Mouse (Mus musculus) inflammation-experienced regulatory T-cells, adult 6 months (primary cell): ENCODE results near the gene Hook2. TPM values are rescaled to one million over a fixed set of nuclear protein-coding genes. Genes with fewer than 3 reads are reported as not detected.

Experiments
- ATAC-seq: one replicate; pipeline ENCODE4 v1.8.0; 2017
- polyA plus RNA-seq, 3 experiments: library from polyadenylated mRNA; unstranded; fragments of 100-300 nt; shearing (Covaris generic); gene quantifications; one replicate each; pipeline ENCODE4 v1.2.1; 2017

Gene Hook2
- polyA plus RNA-seq, 3 experiments from 2014 or later = 2.2 to 4.9 (median 4.6) TPM

DNA sequence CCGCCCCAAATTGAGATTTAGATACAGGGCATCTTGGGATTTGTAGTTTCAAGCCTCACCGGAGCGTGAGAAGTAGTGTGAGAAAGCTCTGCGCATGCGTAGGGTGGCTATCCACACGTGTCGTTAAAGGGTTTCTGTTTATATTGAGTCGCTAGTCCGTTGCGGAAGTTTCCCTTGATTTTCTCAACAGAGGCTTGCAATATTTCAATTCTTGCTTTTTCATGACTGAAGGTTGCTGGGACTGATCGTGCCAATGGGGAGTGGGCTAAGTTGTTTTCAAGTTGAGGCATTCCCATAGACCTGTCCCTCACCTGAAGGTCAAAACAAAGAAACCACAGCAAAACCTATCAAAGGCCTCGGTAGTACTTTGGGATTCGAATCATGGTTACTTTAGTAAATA is 44.4 kb downstream of the Hook2 start:
- ATAC-seq = peak; percentile 35

- ATAC-seq = no peak
These were observed 44.8 kb downstream of the Hook2 start for GRCm38 (mm10) chr8:85035165-85035727.

DNA sequence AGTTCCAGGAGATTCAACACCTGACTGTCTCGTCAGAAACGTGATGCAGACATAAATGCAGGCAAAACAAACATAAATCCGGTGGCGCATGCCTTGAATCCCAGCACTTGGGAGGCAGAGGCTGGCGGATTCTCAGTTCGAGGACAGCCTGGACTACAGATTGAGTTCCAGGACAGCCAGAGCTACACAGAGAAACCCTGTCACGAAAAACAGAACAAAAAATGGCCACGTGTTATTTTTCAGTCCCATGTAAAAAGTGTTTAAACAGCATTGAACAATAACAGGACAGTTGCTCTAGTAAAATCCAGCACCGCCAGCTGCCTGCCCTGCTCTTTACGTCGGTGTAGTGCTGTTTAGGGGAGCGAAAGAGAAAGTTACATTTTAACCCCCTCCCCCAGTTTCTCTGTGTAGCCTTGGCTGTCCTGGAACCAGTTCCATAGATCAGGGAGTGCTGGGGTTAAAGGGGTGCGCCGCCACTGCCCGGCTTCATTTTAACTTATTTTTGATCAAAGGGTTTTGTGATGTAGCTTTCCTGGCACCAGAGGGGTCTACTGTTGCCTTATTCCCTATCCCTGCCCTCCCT is 45.4 kb downstream of the Hook2 start:
- no peak for ATAC-seq

- no peak for ATAC-seq
These were observed 45.9 kb downstream of the Hook2 start for GRCm38 (mm10) chr8:85036381-85036717.

DNA sequence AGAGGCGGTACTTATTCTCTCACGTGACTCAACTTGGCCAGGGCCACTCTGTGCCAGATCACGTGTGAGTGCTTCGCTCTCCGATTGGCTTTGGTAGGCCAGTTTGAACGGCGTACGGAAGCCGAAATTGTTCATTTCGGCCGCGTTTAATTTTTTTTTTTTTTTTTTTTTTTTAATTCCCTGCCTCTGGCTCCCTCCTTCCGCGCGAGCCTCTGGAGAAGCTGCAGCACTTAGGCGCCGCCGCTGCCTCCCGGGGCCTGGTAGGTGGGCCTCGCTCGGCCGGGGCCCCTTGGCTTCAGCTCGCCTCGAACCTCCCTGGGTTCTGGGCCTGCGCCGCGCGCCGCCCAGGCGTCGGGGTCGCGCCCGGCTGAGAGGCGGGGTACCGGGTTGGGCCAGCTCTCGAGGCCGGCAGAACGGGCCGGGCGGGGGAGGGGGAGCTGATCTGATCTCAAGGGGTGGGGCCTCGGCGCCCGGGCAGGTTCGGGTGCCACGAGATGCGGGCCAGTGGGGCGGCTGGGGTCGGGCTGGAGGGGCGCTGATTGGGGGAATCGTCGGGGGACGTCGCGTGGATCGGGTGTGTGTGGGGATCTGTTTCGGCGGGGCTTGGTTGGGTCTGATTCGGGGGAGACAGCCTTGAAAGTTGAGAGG is 46.4 kb downstream of the Hook2 start, which contains the start of gene Tnpo2:
Tnpo2 (plus strand) TSS at position 198 of the 648 bp plus-strand sequence.
- peak; percentile 89 for ATAC-seq

- no peak for ATAC-seq
These were observed 46.9 kb downstream of the Hook2 start for GRCm38 (mm10) chr8:85037366-85037680.

DNA sequence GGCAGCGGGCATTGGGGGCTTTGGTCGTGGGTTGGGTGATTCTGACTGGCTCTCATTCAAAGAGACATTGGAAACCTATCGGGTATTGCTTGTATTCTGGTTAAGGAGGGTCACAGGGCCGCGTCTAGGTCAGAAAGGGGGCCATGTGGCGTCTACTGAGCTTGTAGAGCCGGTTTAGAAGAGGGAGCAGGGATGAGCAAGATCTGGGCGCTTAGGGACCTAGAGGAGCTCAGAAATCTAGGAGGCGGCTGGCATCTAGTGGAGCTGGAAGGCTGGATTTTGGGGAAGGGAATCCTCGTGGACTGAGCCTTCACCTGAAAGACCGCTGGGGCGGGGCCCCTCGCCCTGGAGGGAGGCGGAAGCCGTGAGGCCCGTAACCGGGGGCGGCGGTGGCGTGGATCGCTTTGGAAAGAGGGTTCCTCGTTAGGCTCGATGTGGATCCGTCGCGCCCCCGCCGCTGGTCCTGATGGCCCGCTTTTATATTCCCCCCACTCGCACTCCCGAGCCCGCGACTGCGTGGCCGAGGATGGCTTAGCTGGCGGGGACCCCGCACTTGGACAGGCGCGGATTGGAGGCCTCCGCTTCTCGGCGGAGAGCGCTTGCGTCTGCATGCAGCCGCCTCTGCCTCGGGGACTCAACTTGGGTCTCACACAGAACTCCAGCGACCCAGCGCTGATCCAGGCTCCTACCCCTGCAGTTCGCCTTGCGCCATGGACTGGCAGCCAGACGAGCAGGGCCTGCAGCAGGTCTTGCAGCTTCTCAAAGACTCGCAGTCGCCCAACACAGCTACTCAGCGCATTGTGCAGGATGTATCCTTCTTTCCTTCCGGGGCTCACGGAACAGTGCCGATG is 47.5 kb downstream of the Hook2 start:
- peak; percentile 14 for ATAC-seq

GRCm38 (mm10) chr8:85043619-85044018 is 53.2 kb downstream of the Hook2 start:
- ATAC-seq = no peak

Other genes starting within 250 kb of the Hook2 start
- gene Nfix, start 190.3 kb upstream of the Hook2 start, polyA plus RNA-seq = 1 to 10 TPM in 2 of 3 experiments, under 1 TPM in 1; 0.92 to 6.3 (median 3.1) TPM
- gene Dand5, start 167.8 kb upstream of the Hook2 start, polyA plus RNA-seq = 1 to 10 TPM; 4.7 to 5.6 (median 5.4) TPM
- gene Gadd45gip1, start 159.1 kb upstream of the Hook2 start, polyA plus RNA-seq = 10 to 100 TPM; 14.6 to 16.7 (median 16.1) TPM
- 100 to 1,000 TPM; 128 to 152 (median 145) TPM for gene Rad23a, start 149.9 kb upstream of the Hook2 start, polyA plus RNA-seq
- 100 to 1,000 TPM; 278 to 341 (median 290) TPM for gene Calr, start 143.7 kb upstream of the Hook2 start, polyA plus RNA-seq
- gene Farsa, start 133.6 kb upstream of the Hook2 start, polyA plus RNA-seq = 10 to 100 TPM; 48.1 to 76.0 (median 58.3) TPM
- 10 to 100 TPM in 1 of 3 experiments, 1 to 10 TPM in 2; 4.3 to 19.0 (median 6.8) TPM for gene Syce2, start 118.5 kb upstream of the Hook2 start, polyA plus RNA-seq
- 10 to 100 TPM; 14.5 to 19.9 (median 19.2) TPM for gene Gcdh, start 96.7 kb upstream of the Hook2 start, polyA plus RNA-seq
- not detected for gene Klf1, start 88.7 kb upstream of the Hook2 start, polyA plus RNA-seq
- gene Dnase2a, start 82.0 kb upstream of the Hook2 start, polyA plus RNA-seq = 10 to 100 TPM; 10.5 to 21.7 (median 20.0) TPM
- gene Mast1, start 53.2 kb upstream of the Hook2 start, polyA plus RNA-seq = 1 to 10 TPM in 2 of 3 experiments, under 1 TPM in 1; 0.84 to 1.5 (median 1.1) TPM
- under 1 TPM in 1 of 3 experiments, not detected in 2; 0.28 TPM for gene Rtbdn, start 43.6 kb upstream of the Hook2 start, polyA plus RNA-seq
- gene Gm49661, start 21.2 kb upstream of the Hook2 start, polyA plus RNA-seq = not detected
- gene Prdx2, start 21.0 kb upstream of the Hook2 start, polyA plus RNA-seq = 100 to 1,000 TPM; 232 to 340 (median 290) TPM
- gene Rnaseh2a, start 20.8 kb upstream of the Hook2 start, polyA plus RNA-seq = 10 to 100 TPM; 57.0 to 88.9 (median 72.8) TPM
- 10 to 100 TPM; 28.1 to 33.6 (median 33.1) TPM for gene Junb, start 11.9 kb upstream of the Hook2 start, polyA plus RNA-seq
- gene Best2, start 23.9 kb downstream of the Hook2 start, polyA plus RNA-seq = not detected
- 10 to 100 TPM; 50.0 to 67.9 (median 60.7) TPM for gene Asna1, start 34.7 kb downstream of the Hook2 start, polyA plus RNA-seq
- 10 to 100 TPM; 17.8 to 31.0 (median 24.1) TPM for gene Trir, start 36.2 kb downstream of the Hook2 start, polyA plus RNA-seq
- 10 to 100 TPM; 13.8 to 18.7 (median 16.5) TPM for gene Tnpo2, start 46.3 kb downstream of the Hook2 start, polyA plus RNA-seq
- 1 to 10 TPM; 2.3 to 4.8 (median 2.9) TPM for gene Fbxw9, start 69.5 kb downstream of the Hook2 start, polyA plus RNA-seq
- 1 to 10 TPM in 2 of 3 experiments, not detected in 1; 1.9 to 3.3 TPM for gene Gm5741, start 77.4 kb downstream of the Hook2 start, polyA plus RNA-seq
- gene Dhps, start 81.2 kb downstream of the Hook2 start, polyA plus RNA-seq = 10 to 100 TPM; 29.3 to 40.4 (median 39.3) TPM
- gene Wdr83os, start 90.1 kb downstream of the Hook2 start, polyA plus RNA-seq = 100 to 1,000 TPM; 114 to 166 (median 129) TPM
- gene Wdr83, start 90.7 kb downstream of the Hook2 start, polyA plus RNA-seq = 10 to 100 TPM; 34.8 to 44.2 (median 38.5) TPM
- 10 to 100 TPM; 80.8 to 94.7 (median 83.8) TPM for gene Man2b1, start 92.7 kb downstream of the Hook2 start, polyA plus RNA-seq
- gene Zfp791, start 132.5 kb downstream of the Hook2 start, polyA plus RNA-seq = under 1 TPM in 1 of 3 experiments, not detected in 2; 0.15 TPM
- under 1 TPM in 1 of 3 experiments, not detected in 2; 0.21 TPM for gene Cks1brt, start 161.3 kb downstream of the Hook2 start, polyA plus RNA-seq
- gene Olfr371, start 235.4 kb downstream of the Hook2 start, polyA plus RNA-seq = not detected